Mouse (Mus musculus) embryonic facial prominence, embryonic 14.5 days (tissue): ENCODE measurements around the gene Gm20388. TPM values are rescaled to one million over a fixed set of nuclear protein-coding genes. Genes with fewer than 3 reads are reported as not detected.

ENCODE experiments used
- ATAC-seq: fragments of 200-750 bp; cut with Nextera tagmentation; 2 replicates; pipeline ENCODE4 v1.8.0; 2017; ENCODE audit warnings: low read depth, moderate number of reproducible peaks, moderate TSS enrichment
- DNase-seq: peaks from one replicate; pipeline ENCODE4 v3.0.0-alpha.2; 2015; ENCODE audit warnings: low spot score
- H3K27ac ChIP-seq: fragments of 300-500 bp; sonication (generic); replicated peaks from 2 replicates; pipeline ENCODE4 v1.5.1; 2014; ENCODE audit warnings: low read depth, mild to moderate bottlenecking, low read length, moderate library complexity
- H3K27me3 ChIP-seq: fragments of 300-500 bp; sonication (generic); replicated peaks from 2 replicates; pipeline ENCODE4 v1.6.1; 2014; ENCODE audit warnings: low read length; ENCODE audit not compliant: control insufficient read depth, insufficient read depth
- H3K36me3 ChIP-seq: fragments of 300-500 bp; sonication (generic); 2 replicates; pipeline ENCODE4 v1.6.1; 2014; ENCODE audit warnings: low read length, mixed read lengths; ENCODE audit not compliant: control insufficient read depth, insufficient read depth
- H3K4me1 ChIP-seq: fragments of 300-500 bp; sonication (generic); 2 replicates; pipeline ENCODE4 v1.6.1; 2014; ENCODE audit warnings: antibody characterized with exemption, low read length; ENCODE audit not compliant: control insufficient read depth, insufficient read depth
- H3K4me2 ChIP-seq: fragments of 300-500 bp; sonication (generic); 2 replicates; pipeline ENCODE4 v1.6.1; 2014; ENCODE audit warnings: low read depth, mild to moderate bottlenecking, low read length, moderate library complexity, mixed read lengths
- H3K4me3 ChIP-seq: fragments of 300-500 bp; sonication (generic); 2 replicates; pipeline ENCODE4 v1.5.1; 2014; ENCODE audit warnings: low read depth, mild to moderate bottlenecking, low read length
- H3K9ac ChIP-seq: fragments of 300-500 bp; sonication (generic); 2 replicates; pipeline ENCODE4 v1.6.1; 2014; ENCODE audit warnings: low read depth, mild to moderate bottlenecking, low read length, moderate library complexity, mixed read lengths
- H3K9me3 ChIP-seq: fragments of 300-500 bp; sonication (generic); 2 replicates; pipeline ENCODE4 v1.6.1; 2016; ENCODE audit warnings: low read length; ENCODE audit not compliant: control insufficient read depth
- WGBS: fragments of 180-500 bp; shearing (Covaris S2); extraction: QIAGEN DNeasy Blood & Tissue Kit; methylation state at CpG from one replicate; pipeline ENCODE4 v1.1.7; 2014; 5-methylcytosine and 5-hydroxymethylcytosine counted together
- polyA plus RNA-seq: library from polyadenylated mRNA; unstranded; fragments of >200 nt; fragmentation: Nextera tagmentation; extraction: Ambion mirVana; gene quantifications from 2 replicates; pipeline ENCODE4 v1.2.1, GENCODE M21; 2014

Gm20388 gene
- polyA plus RNA-seq, 1 experiment from 2014 or later = not detected

- peak; percentile 49 for DNase-seq
- 20% methylated on average over 3 of the region's 3 CpGs for WGBS
- Histone ChIP-seq H3K36me3 (peaks cover 10% of the 10 kb centered on the region; the same call in 1 of the 2 replicates), H3K9me3 (no peaks in the 10 kb centered on the region), H3K27ac (no peak overlapping the region), H3K4me3 (no peak overlapping the region), H3K4me1 (no peaks in the 10 kb centered on the region), H3K9ac (no peak overlapping the region), H3K4me2 (no peak overlapping the region), H3K27me3 (no peaks in the 10 kb centered on the region)
- ATAC-seq = peak; percentile 57; the same call in 1 of the 2 replicates
These were observed 4141.5 kb downstream of the Gm20388 start for GRCm38 (mm10) chr8:124052110-124052509.

GRCm38 (mm10) chr8:124052568-124052967, 4141.9 kb downstream of the Gm20388 start:
- ATAC-seq (no peak), DNase-seq (no peak)
- H3K36me3 ChIP-seq = peaks cover 5% of the 10 kb centered on the region; the same call in 1 of the 2 replicates
- H3K27me3 ChIP-seq = no peaks in the 10 kb centered on the region
- no peak overlapping the region for H3K27ac ChIP-seq
- no peaks in the 10 kb centered on the region for H3K4me1 ChIP-seq
- 56% methylated on average over 4 of the region's 4 CpGs for WGBS
- H3K9ac ChIP-seq = no peak overlapping the region
- no peak overlapping the region for H3K4me2 ChIP-seq
- H3K4me3 ChIP-seq = no peak overlapping the region
- no peaks in the 10 kb centered on the region for H3K9me3 ChIP-seq

DNA sequence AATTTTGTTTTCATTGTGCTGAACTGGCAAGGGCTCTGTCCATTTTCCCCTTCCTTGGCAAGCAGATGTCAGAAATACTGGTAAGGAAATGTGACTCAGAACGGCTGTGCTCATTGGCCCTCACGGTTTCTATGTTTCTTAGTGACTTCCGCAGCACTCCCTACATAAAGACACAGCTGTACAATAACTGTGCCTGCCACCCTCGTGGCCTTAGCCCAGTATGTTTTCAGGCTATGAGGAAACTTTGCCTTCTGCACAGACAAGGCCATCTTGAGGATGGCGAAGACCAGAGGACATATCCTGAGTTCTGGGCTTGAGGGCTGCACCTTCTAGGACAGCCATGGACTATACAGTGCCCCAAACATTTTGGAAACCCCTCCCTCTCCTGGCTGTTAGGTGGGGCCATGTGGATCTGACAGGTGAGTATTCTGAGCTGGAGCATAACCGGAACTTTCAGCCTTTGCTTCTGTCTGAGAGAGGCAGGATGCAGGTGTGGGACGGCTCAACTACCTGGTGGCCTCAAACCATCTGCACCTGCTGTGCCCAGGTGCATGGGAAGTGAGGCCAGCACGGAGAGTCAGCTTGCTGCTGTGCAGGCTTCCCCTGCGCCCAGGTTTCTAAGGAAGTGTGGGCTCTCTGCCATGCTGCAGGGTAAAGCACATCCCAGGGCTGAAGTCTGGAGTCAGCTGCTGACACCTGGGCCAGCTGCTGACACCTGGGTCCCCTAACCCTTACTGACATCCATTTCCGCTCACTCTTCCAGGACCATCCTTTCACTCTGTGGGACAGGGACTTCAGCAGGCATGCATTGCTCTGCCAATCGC, 4146.4 kb downstream of the Gm20388 start:
- no peaks in the 10 kb centered on the region for H3K27me3 ChIP-seq
- H3K9me3 ChIP-seq = no peaks in the 10 kb centered on the region
- no peak for DNase-seq
- H3K4me3 ChIP-seq = no peak overlapping the region
- no peak overlapping the region for H3K4me2 ChIP-seq
- no peaks in the 10 kb centered on the region for H3K4me1 ChIP-seq
- H3K36me3 ChIP-seq = no peaks in the 10 kb centered on the region
- H3K9ac ChIP-seq = no peak overlapping the region
- 80% methylated on average over 11 of the region's 11 CpGs for WGBS
- H3K27ac ChIP-seq = no peak overlapping the region
- no peak for ATAC-seq

DNA sequence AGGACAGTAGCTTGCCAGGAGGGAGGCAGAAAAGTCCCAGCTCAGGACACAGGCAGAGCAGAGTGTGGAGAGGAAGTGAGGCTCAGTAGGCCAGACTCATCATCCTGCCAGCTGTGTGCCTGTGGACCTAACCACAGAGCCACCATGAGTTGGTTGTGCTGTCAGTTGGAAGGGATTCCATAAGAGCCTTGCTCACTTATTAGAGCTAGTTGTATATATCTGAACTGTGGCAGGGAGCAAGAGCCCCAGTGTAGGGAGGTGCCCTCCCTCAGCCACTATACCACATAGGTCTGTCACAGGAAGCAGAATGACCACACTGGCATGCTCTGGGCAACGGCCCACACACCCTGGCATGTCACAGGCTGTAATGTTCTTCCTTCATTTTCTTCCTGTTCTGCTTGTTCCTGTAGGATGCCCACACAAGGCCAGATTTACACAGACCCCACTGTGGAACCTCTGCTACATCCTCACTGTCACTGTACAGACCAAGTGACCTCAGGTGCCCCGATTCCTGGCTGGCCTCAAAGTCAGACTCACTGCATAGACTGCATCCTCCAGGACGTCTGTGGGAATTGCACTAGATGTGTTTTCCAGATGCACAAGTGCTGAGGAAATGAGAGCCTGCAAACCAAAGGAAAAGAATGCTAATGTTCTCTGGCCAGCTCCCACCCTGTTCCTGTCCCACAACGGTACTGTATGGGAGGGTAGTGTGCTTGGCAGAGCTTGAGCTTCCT, 4155.9 kb downstream of the Gm20388 start:
- H3K4me2 ChIP-seq = no peak overlapping the region
- WGBS = 41% methylated on average over 4 of the region's 4 CpGs
- no peak overlapping the region for H3K4me3 ChIP-seq
- ATAC-seq = peak; percentile 80
- H3K27me3 ChIP-seq = no peaks in the 10 kb centered on the region
- H3K36me3 ChIP-seq = no peaks in the 10 kb centered on the region
- no peak overlapping the region for H3K9ac ChIP-seq
- no peaks in the 10 kb centered on the region for H3K9me3 ChIP-seq
- H3K27ac ChIP-seq = peak overlapping the region; percentile 49
- H3K4me1 ChIP-seq = peaks cover 24% of the 10 kb centered on the region
- DNase-seq = peak; percentile 79

DNA sequence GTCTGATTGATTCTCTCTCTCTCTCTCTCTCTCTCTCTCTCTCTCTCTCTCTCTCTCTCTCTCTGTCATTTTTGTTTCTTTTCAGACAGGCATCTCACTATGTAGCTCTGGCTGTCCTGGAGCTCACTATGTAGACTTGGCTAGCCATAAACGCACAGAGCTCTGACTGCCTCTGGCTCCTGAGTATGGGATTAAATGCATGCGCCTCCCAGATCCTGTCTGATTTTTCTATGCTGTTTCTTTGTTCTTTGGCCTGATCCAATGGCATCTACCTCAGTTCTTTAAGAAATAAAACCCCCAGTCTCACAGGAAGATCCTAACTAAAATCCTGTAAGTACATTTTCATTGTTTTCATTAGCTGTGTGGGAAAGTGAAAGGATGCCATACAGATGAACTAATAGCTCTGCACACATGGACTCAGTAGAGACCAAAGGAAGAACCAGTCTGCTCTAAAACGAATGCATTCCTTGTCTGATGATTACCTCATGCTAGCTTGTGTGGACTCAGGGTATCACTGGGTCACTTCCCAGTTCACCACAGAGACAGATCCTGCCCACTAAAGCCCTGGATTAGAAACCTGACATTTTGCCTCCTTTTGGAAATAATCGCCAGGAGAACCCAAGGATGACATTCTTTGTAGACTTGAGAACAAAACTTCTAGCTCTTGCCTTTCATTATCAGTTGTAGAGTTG, 4156.6 kb downstream of the Gm20388 start:
- no peaks in the 10 kb centered on the region for H3K27me3 ChIP-seq
- ATAC-seq (peak; percentile 34), DNase-seq (peak; percentile 31)
- no peak overlapping the region for H3K4me3 ChIP-seq
- H3K27ac ChIP-seq = no peak overlapping the region; the same call in 1 of the 2 replicates
- H3K4me2 ChIP-seq = no peak overlapping the region
- no peak overlapping the region for H3K9ac ChIP-seq
- no peaks in the 10 kb centered on the region for H3K9me3 ChIP-seq
- no peaks in the 10 kb centered on the region for H3K36me3 ChIP-seq
- peaks cover 27% of the 10 kb centered on the region for H3K4me1 ChIP-seq
- 44% methylated on average over 4 of the region's 4 CpGs for WGBS

DNA sequence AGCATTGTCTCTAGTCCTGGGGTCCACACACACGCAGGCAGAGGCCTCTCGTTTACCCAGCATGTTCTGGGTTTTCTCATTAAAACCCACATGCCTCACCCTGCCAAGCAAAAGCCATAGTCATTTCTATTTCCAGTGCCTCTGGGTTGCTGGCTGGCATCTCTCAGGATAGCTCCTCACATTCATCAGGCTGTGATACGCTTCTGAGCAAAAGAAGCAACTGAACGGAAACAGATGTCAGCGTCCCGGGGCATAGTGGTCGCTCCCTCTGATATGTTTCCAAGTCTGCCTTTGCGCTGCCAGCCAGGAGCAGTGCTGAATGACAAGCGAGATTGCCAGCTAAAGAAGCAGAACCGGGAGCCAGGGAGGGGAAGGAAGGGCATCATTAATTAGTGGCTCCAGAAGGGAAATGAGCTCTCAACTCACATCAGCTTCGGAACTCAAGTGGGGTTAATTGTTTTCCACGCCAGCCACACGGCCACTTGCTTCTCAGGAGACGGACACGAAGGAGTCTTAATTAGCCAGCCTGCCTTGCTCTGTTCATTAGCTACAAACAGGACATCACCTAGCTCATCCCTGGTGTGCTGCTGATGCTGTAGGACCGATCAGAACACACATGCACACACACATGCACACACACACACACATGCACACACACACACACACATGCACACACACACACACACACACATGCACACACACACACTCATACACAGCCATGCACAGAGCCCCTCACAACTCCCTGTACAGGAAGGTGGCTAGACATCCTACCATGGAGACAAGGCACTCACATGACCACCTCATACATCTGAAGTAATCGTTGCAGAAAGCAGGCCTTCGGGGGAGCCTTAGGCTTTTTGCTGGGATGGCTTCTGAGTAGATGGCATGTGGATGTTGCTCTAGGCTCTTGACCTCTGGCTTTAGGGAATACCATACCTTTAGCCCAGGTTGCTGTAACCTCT, 4160.0 kb downstream of the Gm20388 start:
- WGBS = 26% methylated on average over 18 of the region's 18 CpGs
- Histone ChIP-seq H3K4me3 (no peak overlapping the region), H3K9me3 (no peaks in the 10 kb centered on the region), H3K4me1 (peaks cover 29% of the 10 kb centered on the region), H3K27ac (peak overlapping the region; percentile 55), H3K9ac (0 out of 2 replicates have a peak overlapping the region, but pooled peaks have one; percentile 37), H3K4me2 (peak overlapping the region; percentile 18; the same call in 1 of the 2 replicates), H3K36me3 (no peaks in the 10 kb centered on the region), H3K27me3 (no peaks in the 10 kb centered on the region)
- peak; percentile 90 for DNase-seq
- peak; percentile 59 for ATAC-seq

- H3K9me3 ChIP-seq = no peaks in the 10 kb centered on the region
- DNase-seq = peak; percentile 61
- WGBS = 33% methylated on average over 8 of the region's 8 CpGs
- H3K4me3 ChIP-seq = no peak overlapping the region
- ATAC-seq = no peak; the same call in 1 of the 2 replicates
- no peaks in the 10 kb centered on the region for H3K27me3 ChIP-seq
- no peak overlapping the region for H3K9ac ChIP-seq
- no peaks in the 10 kb centered on the region for H3K36me3 ChIP-seq
- H3K4me1 ChIP-seq = peaks cover 18% of the 10 kb centered on the region
- no peak overlapping the region for H3K4me2 ChIP-seq
- H3K27ac ChIP-seq = no peak overlapping the region
These were observed 4165.3 kb downstream of the Gm20388 start for GRCm38 (mm10) chr8:124075977-124076376.
